Mouse (Mus musculus) E14TG2a.4 (cell line): ENCODE measurements at regions not wholly inside any gene's neighbourhood (a gene's known extent, or its start where the extent isn't known, plus 50 kb on each side); places are given as distances from the start of the nearest gene placed in this dataset.

Experiments
- CTCF ChIP-seq: conservative IDR thresholded peaks from 2 replicates; pipeline ENCODE4 v1.5.1; 2014; ENCODE audit warnings: low read length
- NANOG ChIP-seq: IDR thresholded peaks from 2 replicates; pipeline ENCODE4 v1.6.1; 2014; ENCODE audit warnings: borderline replicate concordance, low read length, mixed read lengths
- POU5F1 ChIP-seq: IDR thresholded peaks from 2 replicates; pipeline ENCODE4 v1.6.1; 2014; ENCODE audit warnings: low read length, borderline replicate concordance

DNA sequence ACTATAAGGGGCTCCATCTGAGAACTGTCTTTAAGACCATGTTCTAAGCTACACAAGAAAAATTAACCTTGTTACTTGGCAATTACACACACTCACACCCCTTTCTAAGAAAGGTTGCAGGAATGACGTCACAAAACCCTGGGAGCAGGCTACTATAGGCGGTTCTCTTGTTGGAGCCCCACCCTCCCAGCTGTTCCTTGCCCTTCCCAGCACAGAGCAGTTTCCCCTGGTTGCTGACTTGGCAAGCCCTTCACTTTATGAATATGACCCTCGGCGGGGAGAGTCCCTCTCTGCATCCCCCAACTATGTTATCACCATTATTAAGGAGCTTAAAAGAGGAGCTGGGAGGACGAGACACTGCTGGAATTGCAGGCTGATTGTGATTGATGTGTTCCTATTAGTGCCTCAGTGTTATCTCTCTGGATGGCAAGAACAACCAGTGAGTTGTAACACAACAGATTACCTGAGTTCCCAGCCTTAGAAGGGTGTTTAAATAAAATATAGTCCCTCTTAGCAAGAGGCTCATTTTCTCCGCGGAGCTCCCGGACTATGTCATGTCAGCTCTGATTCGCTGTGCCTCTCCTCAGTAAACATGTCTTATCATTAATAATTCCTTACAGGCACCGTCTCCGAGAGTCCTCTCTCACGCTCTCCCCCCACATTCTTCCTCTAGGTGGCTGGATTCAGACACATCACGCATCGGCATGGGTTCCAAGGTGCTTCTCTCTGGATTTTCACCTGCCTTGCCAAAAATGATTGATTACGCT, 105.7 kb downstream of the Insig2 start:
- TF ChIP-seq CTCF (no peak), NANOG (no peak), POU5F1 (no peak)
